Mouse (Mus musculus) heart, embryonic 13.5 days (tissue): ENCODE results near the gene Kiz. TPM values are rescaled to one million over a fixed set of nuclear protein-coding genes. Genes with fewer than 3 reads are reported as not detected.
A peak's percentile ranks its signal among the peaks of the same experiment; 100 is the strongest.

Experiments used
- ATAC-seq: fragments of 200-750 bp; cut with Nextera tagmentation; 2 replicates; pipeline ENCODE4 v1.8.0; 2017; ENCODE audit warnings: moderate TSS enrichment; ENCODE audit not compliant: insufficient number of reproducible peaks, low FRiP score, low TSS enrichment; ENCODE audit errors: extremely low read depth
- H3K27ac ChIP-seq: fragments of 300-500 bp; sonication (generic); replicated peaks from 2 replicates; pipeline ENCODE4 v1.5.1; 2015; ENCODE audit warnings: moderate library complexity, mild to moderate bottlenecking, inconsistent platforms
- H3K27me3 ChIP-seq: fragments of 300-500 bp; sonication (generic); replicated peaks from 2 replicates; pipeline ENCODE4 v1.6.1; 2015; ENCODE audit warnings: mild to moderate bottlenecking, inconsistent platforms
- H3K36me3 ChIP-seq: fragments of 300-500 bp; sonication (generic); 2 replicates; pipeline ENCODE4 v1.6.1; 2015; ENCODE audit warnings: mild to moderate bottlenecking, inconsistent platforms
- H3K4me1 ChIP-seq: fragments of 300-500 bp; sonication (generic); 2 replicates; pipeline ENCODE4 v1.6.1; 2015; ENCODE audit warnings: inconsistent platforms
- H3K4me2 ChIP-seq: fragments of 300-500 bp; sonication (generic); 2 replicates; pipeline ENCODE4 v1.6.1; 2015; ENCODE audit warnings: inconsistent platforms, mild to moderate bottlenecking, moderate library complexity
- H3K4me3 ChIP-seq: fragments of 300-500 bp; sonication (generic); 2 replicates; pipeline ENCODE4 v1.5.1; 2015; ENCODE audit warnings: moderate library complexity, mild to moderate bottlenecking, inconsistent platforms
- H3K9ac ChIP-seq: fragments of 300-500 bp; sonication (generic); 2 replicates; pipeline ENCODE4 v1.6.1; 2015; ENCODE audit warnings: inconsistent platforms, mild to moderate bottlenecking, moderate library complexity
- H3K9me3 ChIP-seq: fragments of 300-500 bp; sonication (generic); 2 replicates; pipeline ENCODE4 v1.6.1; 2016; ENCODE audit warnings: inconsistent platforms
- WGBS: fragments of 180-500 bp; shearing (Covaris S2); methylation state at CpG from one replicate; pipeline ENCODE4 v1.1.7; 2015; ENCODE audit warnings: mixed read lengths; 5-methylcytosine and 5-hydroxymethylcytosine counted together
- polyA plus RNA-seq: library from polyadenylated mRNA; unstranded; fragments of >200 nt; fragmentation: Nextera tagmentation; extraction: Ambion mirVana; gene quantifications from 2 replicates; pipeline ENCODE4 v1.2.1, GENCODE M21; 2015

Gene Kiz
- polyA plus RNA-seq, 1 experiment from 2014 or later: 25.2 TPM

DNA sequence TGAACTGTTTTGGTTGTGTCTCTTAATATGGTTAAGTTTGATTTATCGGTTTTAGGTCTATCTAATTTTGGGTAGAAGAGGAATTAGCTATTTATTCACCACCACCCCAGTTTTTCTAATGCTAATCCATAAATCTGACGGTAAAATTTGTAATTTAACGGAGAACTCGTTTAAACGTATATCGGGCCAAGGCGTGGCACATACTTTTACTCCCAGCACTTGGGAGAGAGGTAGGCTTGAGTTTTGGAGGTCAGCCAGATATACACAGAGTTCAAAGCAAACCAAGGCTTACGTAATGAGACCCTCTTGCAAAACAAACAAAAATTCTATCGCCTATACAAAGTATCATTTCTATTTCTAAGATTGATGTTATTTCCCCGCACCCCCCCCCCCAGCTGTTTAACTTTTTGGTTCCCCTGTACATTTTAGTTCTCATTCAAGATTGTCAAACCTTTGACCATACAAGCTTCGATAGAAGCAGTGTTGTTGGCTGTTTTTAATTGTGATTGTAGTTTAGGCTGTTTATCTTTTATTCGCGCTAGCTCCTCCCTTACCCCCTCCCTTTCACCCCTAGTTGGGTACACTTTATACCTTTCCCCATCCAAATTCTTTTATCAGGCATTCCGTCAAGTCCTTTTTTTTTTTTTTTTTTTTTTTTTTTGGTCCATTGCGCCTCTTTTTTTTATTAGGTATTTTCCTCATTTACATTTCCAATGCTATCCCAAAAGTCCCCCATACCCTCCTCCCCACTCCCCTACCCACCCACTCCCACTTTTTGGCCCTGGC, 158.6 kb downstream of the Kiz start:
- peaks cover 8% of the 10 kb centered on the region for H3K36me3 ChIP-seq
- no peaks in the 10 kb centered on the region for H3K27me3 ChIP-seq
- H3K4me2 ChIP-seq: peak overlapping the region; percentile 82
- peak overlapping the region; percentile 99 for H3K27ac ChIP-seq
- no peak for ATAC-seq
- WGBS: 24% methylated on average over 15 of the region's 15 CpGs
- H3K9ac ChIP-seq: peak overlapping the region; percentile 95
- peaks cover 26% of the 10 kb centered on the region for H3K4me1 ChIP-seq
- H3K4me3 ChIP-seq: peak overlapping the region; percentile 91
- no peaks in the 10 kb centered on the region for H3K9me3 ChIP-seq

Other genes starting within 250 kb of the Kiz start
- 48.0 and 50.6 TPM in 2 replicates for gene Xrn2, start 157.1 kb downstream of the Kiz start, polyA plus RNA-seq
- not detected in 2 replicates for gene Nkx2-4, start 229.6 kb downstream of the Kiz start, polyA plus RNA-seq